Mouse (Mus musculus) megakaryocyte, adult 5-6 weeks (primary cell): ENCODE results near the gene Olfr1410. TPM values are rescaled to one million over a fixed set of nuclear protein-coding genes. Genes with fewer than 3 reads are reported as not detected.

Experiments
- ATAC-seq: 2 replicates; pipeline ENCODE4 v1.8.0; 2016; ENCODE audit warnings: mild to moderate bottlenecking, inconsistent platforms; ENCODE audit not compliant: poor library complexity, severe bottlenecking
- total RNA-seq, 2 experiments: library from RNA; stranded (forward) in 1 of 2; stranded (reverse) in 1 of 2; fragments of 153-499, 151-499 nt in 1 of 2; fragments of 221-1000, 200-1000 nt in 1 of 2; gene quantifications; 2 replicates each; pipeline versions ENCODE4 v1.2.3 to v1.2.4; 2015 to 2017

Olfr1410 gene
- total RNA-seq, 2 experiments from 2014 or later, result not detected

GRCm38 (mm10) chr1:92638736-92639135, 33.2 kb downstream of the Olfr1410 start:
- ATAC-seq, result no peak

DNA sequence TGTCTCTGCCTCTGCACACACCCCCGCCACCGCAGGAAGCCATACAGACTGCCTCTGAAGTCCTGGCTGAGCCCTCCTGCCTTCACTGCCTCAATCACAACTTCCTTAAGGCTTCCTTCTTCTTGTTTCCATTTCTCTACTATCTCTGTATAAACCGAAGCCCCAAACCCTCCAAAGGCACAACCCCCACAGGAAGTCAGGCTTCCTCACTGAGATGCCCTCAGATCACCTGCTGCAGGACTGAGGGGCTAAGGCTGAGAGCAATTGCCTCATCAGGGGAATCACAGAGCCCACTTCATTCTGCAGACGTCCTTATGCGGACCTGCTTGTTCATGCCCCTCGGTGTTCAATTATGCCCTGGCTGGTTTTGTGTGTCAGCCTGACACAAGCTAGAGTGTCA, 34.8 kb downstream of the Olfr1410 start:
- peak; percentile 17; the same call in 1 of the 2 replicates for ATAC-seq

GRCm38 (mm10) chr1:92641514-92642272, 36.1 kb downstream of the Olfr1410 start, which contains the start of gene Cops9:
Cops9 (minus strand) TSS chr1:92641985.
- peak; percentile 93 for ATAC-seq

GRCm38 (mm10) chr1:92643691-92644090, 38.1 kb downstream of the Olfr1410 start:
- no peak for ATAC-seq

- ATAC-seq, result no peak
These were observed 39.3 kb downstream of the Olfr1410 start for GRCm38 (mm10) chr1:92644916-92645315.

GRCm38 (mm10) chr1:92646111-92646510, 40.5 kb downstream of the Olfr1410 start:
- no peak for ATAC-seq

DNA sequence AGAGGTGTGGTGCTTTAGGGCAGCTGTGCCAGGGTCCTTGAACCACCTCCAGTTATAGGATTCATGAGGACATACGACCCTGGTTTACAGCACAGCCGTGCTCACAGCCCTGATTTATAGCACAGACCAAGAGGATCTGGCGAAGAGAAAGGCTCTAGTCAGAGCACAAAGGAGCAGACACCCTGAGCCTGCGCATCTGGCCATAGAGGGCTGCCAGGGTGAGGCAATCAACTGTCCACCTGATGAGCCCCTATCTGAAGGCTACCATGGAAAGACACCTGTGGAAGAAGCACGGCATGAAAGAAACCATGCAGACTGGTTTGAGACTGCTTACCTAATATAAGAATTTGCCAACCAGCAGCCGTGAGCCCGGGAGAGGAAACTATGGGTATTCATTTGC, 41.0 kb downstream of the Olfr1410 start:
- ATAC-seq, result no peak

DNA sequence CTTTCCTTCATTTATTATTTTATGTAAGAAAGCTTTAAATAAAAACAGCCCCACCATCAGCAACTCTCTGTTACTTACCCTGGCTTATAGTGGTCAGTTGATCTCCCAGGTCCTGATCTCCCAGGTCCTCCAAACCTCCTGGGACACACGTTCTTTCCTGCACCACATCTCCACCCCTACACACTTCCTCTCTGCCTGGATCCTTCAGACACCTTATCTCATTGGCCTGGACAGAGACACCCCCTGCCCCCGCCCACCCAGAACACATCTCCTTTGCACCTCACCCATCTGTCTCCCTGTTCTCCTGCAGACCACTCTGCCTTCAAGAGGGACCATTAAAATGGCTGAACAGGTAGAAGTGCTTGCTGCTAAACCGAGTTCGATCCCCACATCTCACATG, 41.4 kb downstream of the Olfr1410 start:
- no peak for ATAC-seq

DNA sequence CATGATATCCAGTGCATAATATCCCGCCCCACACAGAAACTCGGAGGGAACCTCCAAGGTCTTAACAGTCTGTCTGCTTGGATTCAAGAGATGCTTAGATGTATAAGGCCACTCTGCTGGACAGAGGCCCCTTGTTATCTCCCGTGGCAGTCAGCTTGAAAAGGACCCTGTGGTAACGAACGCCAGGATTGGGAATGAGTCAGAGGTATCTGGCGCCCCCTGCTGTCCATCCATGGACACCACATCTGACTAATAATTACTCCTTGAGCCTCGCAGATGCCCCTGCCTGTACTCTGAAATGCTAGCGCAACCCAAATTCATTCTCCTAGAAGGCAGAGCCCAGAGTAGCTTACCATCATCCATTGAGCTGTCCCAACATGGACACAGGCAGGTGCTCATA, 42.2 kb downstream of the Olfr1410 start:
- ATAC-seq, result peak; percentile 67

DNA sequence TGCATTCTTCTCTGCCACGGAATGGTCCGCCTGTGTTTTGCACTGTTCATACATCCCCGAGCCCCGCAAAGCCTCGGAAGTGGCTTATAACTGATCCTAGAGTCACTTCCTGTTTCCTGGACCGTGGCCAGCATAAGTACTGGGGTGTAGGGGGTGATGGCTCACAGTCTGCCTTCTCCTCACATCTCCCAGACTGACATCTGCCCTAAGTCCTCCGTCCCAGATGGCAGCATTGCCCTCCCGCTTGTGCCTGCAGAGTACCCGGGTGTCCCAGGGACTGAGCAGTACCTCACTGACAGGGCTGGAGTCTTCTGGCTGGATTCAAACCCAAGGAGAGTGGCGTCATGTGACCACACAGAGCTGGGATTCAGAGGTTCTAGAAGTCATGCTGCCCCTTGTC, 42.6 kb downstream of the Olfr1410 start:
- ATAC-seq, result peak; percentile 53

- peak; percentile 66 for ATAC-seq
These were observed 43.1 kb downstream of the Olfr1410 start, which contains the start of gene Otos for GRCm38 (mm10) chr1:92648673-92649072. Otos (minus strand) TSS chr1:92648841.

DNA sequence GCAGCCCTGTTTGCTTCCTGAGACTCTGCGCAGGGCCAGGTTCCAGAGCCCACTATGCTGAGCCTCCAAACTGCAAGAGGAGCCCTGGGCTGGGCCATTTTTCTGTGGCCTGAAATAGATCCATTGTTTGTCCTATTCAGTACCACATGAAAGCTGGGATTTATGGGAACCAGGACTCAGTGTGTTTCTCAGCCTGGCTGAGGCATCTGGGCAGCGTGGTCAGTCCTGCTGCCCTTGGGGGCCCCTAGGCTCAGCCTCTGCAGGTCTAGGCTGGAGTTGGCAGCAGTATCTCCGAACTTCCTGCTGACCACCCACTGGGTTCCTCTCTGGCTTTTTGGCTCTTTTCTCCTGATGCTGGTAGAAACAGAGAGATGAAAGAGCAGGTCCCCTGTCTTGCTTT, 45.9 kb downstream of the Olfr1410 start:
- ATAC-seq, result no peak

DNA sequence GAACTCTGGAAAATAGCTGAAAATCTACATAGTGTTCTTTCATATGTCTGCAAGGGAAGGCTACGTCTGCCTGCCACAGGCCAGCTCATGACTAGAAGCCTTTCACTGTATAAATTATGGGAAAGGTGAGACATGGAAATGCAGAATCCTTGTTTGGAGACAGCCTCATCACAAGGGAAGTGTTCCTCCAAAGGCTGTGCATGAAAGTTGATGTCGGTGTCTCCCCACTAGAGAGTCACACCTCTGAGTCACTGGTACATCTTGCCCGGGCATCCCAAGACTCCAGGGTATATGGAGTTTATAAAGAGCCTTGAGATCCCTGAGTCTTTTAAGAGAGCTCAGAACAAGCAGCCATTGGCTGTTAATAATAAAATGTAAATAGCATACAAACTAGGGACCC, 47.6 kb downstream of the Olfr1410 start:
- ATAC-seq, result no peak

- no peak for ATAC-seq
These were observed 49.1 kb downstream of the Olfr1410 start for GRCm38 (mm10) chr1:92654676-92655075.

- no peak for ATAC-seq
These were observed 51.6 kb downstream of the Olfr1410 start for GRCm38 (mm10) chr1:92657025-92657820.

- ATAC-seq, result peak; percentile 80
These were observed 53.8 kb downstream of the Olfr1410 start for GRCm38 (mm10) chr1:92659392-92659791.

Other genes starting within 250 kb of the Olfr1410 start
- gene Ndufa10, start 131.9 kb upstream of the Olfr1410 start, total RNA-seq (2015), result 112 TPM in 2 replicates
- gene Ndufa10, start 131.9 kb upstream of the Olfr1410 start, total RNA-seq (2017), result 72.1 and 76.6 TPM in 2 replicates
- not detected in 2 replicates for gene Olfr1416, start 120.7 kb upstream of the Olfr1410 start, total RNA-seq (2015)
- not detected in 2 replicates for gene Olfr1416, start 120.7 kb upstream of the Olfr1410 start, total RNA-seq (2017)
- not detected in 2 replicates for gene Olfr1415, start 109.7 kb upstream of the Olfr1410 start, total RNA-seq (2015)
- gene Olfr1415, start 109.7 kb upstream of the Olfr1410 start, total RNA-seq (2017), result not detected in 2 replicates
- not detected in 2 replicates for gene Olfr1414, start 87.1 kb upstream of the Olfr1410 start, total RNA-seq (2015)
- gene Olfr1414, start 87.1 kb upstream of the Olfr1410 start, total RNA-seq (2017), result not detected in 2 replicates
- not detected in 2 replicates for gene Olfr1413, start 34.5 kb upstream of the Olfr1410 start, total RNA-seq (2015)
- not detected in 2 replicates for gene Olfr1413, start 34.5 kb upstream of the Olfr1410 start, total RNA-seq (2017)
- not detected in 2 replicates for gene Olfr1412, start 20.0 kb upstream of the Olfr1410 start, total RNA-seq (2015)
- gene Olfr1412, start 20.0 kb upstream of the Olfr1410 start, total RNA-seq (2017), result not detected in 2 replicates
- gene Olfr1411, start 11.4 kb upstream of the Olfr1410 start, total RNA-seq (2015), result not detected in 2 replicates
- gene Olfr1411, start 11.4 kb upstream of the Olfr1410 start, total RNA-seq (2017), result not detected in 2 replicates
- gene Olfr12, start 12.0 kb downstream of the Olfr1410 start, total RNA-seq (2015), result not detected in 2 replicates
- gene Olfr12, start 12.0 kb downstream of the Olfr1410 start, total RNA-seq (2017), result not detected in 2 replicates
- gene Cops9, start 36.2 kb downstream of the Olfr1410 start, total RNA-seq (2015), result 178 and 190 TPM in 2 replicates
- gene Cops9, start 36.2 kb downstream of the Olfr1410 start, total RNA-seq (2017), result 166 and 180 TPM in 2 replicates
- gene Otos, start 43.1 kb downstream of the Olfr1410 start, total RNA-seq (2015), result 0.85 and 2.8 TPM in 2 replicates
- 0.53 and 1.8 TPM in 2 replicates for gene Otos, start 43.1 kb downstream of the Olfr1410 start, total RNA-seq (2017)
- 13.7 and 17.2 TPM in 2 replicates for gene Gpc1, start 225.9 kb downstream of the Olfr1410 start, total RNA-seq (2015)
- gene Gpc1, start 225.9 kb downstream of the Olfr1410 start, total RNA-seq (2017), result 19.9 and 20.4 TPM in 2 replicates